Mouse (Mus musculus) MEL (cell line): Measurements from ENCODE around the gene Notum.

Experiments used
- EP300 ChIP-seq, 2 experiments: IDR thresholded peaks; 2 replicates each; pipeline ENCODE4 v1.6.1; 2011; ENCODE audit warnings: improper control_type of control experiment in 2 of 2, low read length in 2 of 2, low read depth in 1 of 2, mild to moderate bottlenecking in 1 of 2
- POLR2AphosphoS5 ChIP-seq: IDR thresholded peaks from 2 replicates; pipeline ENCODE4 v1.6.1; 2012; ENCODE audit warnings: low read depth, borderline replicate concordance, mild to moderate bottlenecking, inconsistent platforms, low read length, moderate library complexity, mixed read lengths

DNA sequence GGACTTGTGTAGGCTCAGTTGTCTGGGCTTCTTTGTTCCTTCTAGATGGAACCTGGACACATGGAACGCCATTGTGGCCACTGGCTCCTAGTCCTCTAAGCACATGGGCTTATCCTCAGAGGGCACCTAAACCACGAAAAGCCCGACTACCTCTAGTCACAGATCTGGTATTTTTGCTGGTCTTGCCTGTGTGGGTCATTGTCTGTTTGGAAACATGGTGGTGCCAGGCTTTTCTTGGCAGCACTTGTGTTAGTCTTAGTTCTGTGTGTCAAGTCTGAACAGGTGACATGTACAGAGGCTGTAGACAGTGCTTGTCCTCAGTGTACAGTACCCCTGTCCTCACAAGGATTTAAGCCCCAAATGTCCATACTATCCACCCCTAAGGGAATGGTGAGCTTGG, 22.6 kb upstream of the Notum start:
- TF ChIP-seq EP300 (IDR thresholded peaks at IDR 0.05; ENCODE audit: low read depth in 1 of 2, low read length in 2 of 2) (no peak), POLR2AphosphoS5 (no peak)
